Mouse (Mus musculus) liver, embryonic 15.5 days (tissue): ENCODE data around the gene Lemd1. TPM values are rescaled to one million over a fixed set of nuclear protein-coding genes. Genes with fewer than 3 reads are reported as not detected.

Experiments
- ATAC-seq: fragments of 200-750 bp; cut with Nextera tagmentation; 2 replicates; pipeline ENCODE4 v1.8.0; 2017; ENCODE audit warnings: moderate number of reproducible peaks, mild to moderate bottlenecking, moderate library complexity; ENCODE audit not compliant: insufficient read depth
- H3K27ac ChIP-seq: fragments of 300-500 bp; sonication (generic); replicated peaks from 2 replicates; pipeline ENCODE4 v1.5.1; 2015; ENCODE audit warnings: mild to moderate bottlenecking, inconsistent platforms
- H3K27me3 ChIP-seq: fragments of 300-500 bp; sonication (generic); 2 replicates; pipeline ENCODE4 v1.6.1; 2015; ENCODE audit warnings: mild to moderate bottlenecking, inconsistent platforms
- H3K36me3 ChIP-seq: fragments of 300-500 bp; sonication (generic); replicated peaks from 2 replicates; pipeline ENCODE4 v1.6.1; 2015; ENCODE audit warnings: moderate library complexity, mild to moderate bottlenecking, inconsistent platforms
- H3K4me1 ChIP-seq: fragments of 300-500 bp; sonication (generic); replicated peaks from 2 replicates; pipeline ENCODE4 v1.6.1; 2015; ENCODE audit warnings: inconsistent platforms
- H3K4me2 ChIP-seq: fragments of 300-500 bp; sonication (generic); 2 replicates; pipeline ENCODE4 v1.6.1; 2015; ENCODE audit warnings: moderate library complexity, mild to moderate bottlenecking, inconsistent platforms
- H3K4me3 ChIP-seq: fragments of 300-500 bp; sonication (generic); replicated peaks from 2 replicates; pipeline ENCODE4 v1.5.1; 2015; ENCODE audit warnings: mild to moderate bottlenecking, inconsistent platforms
- H3K9ac ChIP-seq: fragments of 300-500 bp; sonication (generic); 2 replicates; pipeline ENCODE4 v1.6.1; 2015; ENCODE audit warnings: moderate library complexity, mild to moderate bottlenecking, inconsistent platforms
- H3K9me3 ChIP-seq: fragments of 300-500 bp; sonication (generic); replicated peaks from 2 replicates; pipeline ENCODE4 v1.6.1; 2016; ENCODE audit warnings: inconsistent platforms
- WGBS: fragments of 180-500 bp; shearing (Covaris S2); methylation state at CpG from one replicate; pipeline ENCODE4 v1.1.7; 2015; ENCODE audit warnings: mixed read lengths; ENCODE audit not compliant: insufficient replicate concordance; 5-methylcytosine and 5-hydroxymethylcytosine counted together
- polyA plus RNA-seq: library from polyadenylated mRNA; unstranded; fragments of >200 nt; fragmentation: Nextera tagmentation; extraction: Ambion mirVana; gene quantifications from 2 replicates; pipeline ENCODE4 v1.2.1, GENCODE M21; 2015

Gene Lemd1
- polyA plus RNA-seq, 1 experiment from 2014 or later: not detected

- H3K9ac ChIP-seq: no peak overlapping the region
- H3K36me3 ChIP-seq: no peaks in the 10 kb centered on the region
- H3K27ac ChIP-seq: no peak overlapping the region
- H3K4me3 ChIP-seq: no peak overlapping the region
- peaks cover 9% of the 10 kb centered on the region for H3K4me1 ChIP-seq
- no peaks in the 10 kb centered on the region for H3K9me3 ChIP-seq
- H3K4me2 ChIP-seq: no peak overlapping the region
- WGBS: 55% methylated on average over 9 of the region's 9 CpGs
- H3K27me3 ChIP-seq: peaks cover 96% of the 10 kb centered on the region
- ATAC-seq: no peak
These were observed 3.9 kb downstream of the Lemd1 start for GRCm38 (mm10) chr1:132195100-132195499.

- Histone ChIP-seq H3K9ac (no peak overlapping the region), H3K4me2 (no peak overlapping the region), H3K4me1 (peaks cover 3% of the 10 kb centered on the region), H3K27me3 (peaks cover 96% of the 10 kb centered on the region), H3K9me3 (no peaks in the 10 kb centered on the region), H3K27ac (no peak overlapping the region), H3K36me3 (no peaks in the 10 kb centered on the region), H3K4me3 (no peak overlapping the region)
- no peak for ATAC-seq
- WGBS: 39% methylated on average over 5 of the region's 5 CpGs
These were observed 4.5 kb downstream of the Lemd1 start for GRCm38 (mm10) chr1:132195681-132196080.

GRCm38 (mm10) chr1:132196337-132196736 is 5.1 kb downstream of the Lemd1 start:
- WGBS: 40% methylated on average over 7 of the region's 7 CpGs

GRCm38 (mm10) chr1:132197666-132198065 is 6.4 kb downstream of the Lemd1 start:
- Histone ChIP-seq H3K27ac (no peak overlapping the region), H3K4me3 (no peak overlapping the region), H3K4me2 (no peak overlapping the region), H3K9me3 (no peaks in the 10 kb centered on the region), H3K27me3 (peaks cover 94% of the 10 kb centered on the region), H3K36me3 (no peaks in the 10 kb centered on the region), H3K4me1 (no peaks in the 10 kb centered on the region), H3K9ac (no peak overlapping the region)
- no peak for ATAC-seq
- 16% methylated on average over 9 of the region's 9 CpGs for WGBS

More at GRCm38 (mm10) chr1:132196337-132196736, 5.1 kb downstream of the Lemd1 start:
- H3K9ac ChIP-seq: no peak overlapping the region
- H3K4me3 ChIP-seq: no peak overlapping the region
- peaks cover 96% of the 10 kb centered on the region for H3K27me3 ChIP-seq
- no peaks in the 10 kb centered on the region; the same call in 1 of the 2 replicates for H3K4me1 ChIP-seq
- H3K36me3 ChIP-seq: no peaks in the 10 kb centered on the region
- H3K4me2 ChIP-seq: no peak overlapping the region
- H3K9me3 ChIP-seq: no peaks in the 10 kb centered on the region
- ATAC-seq: no peak
- no peak overlapping the region for H3K27ac ChIP-seq

GRCm38 (mm10) chr1:132198401-132199071 is 7.3 kb downstream of the Lemd1 start:
- 66% methylated on average over 16 of the region's 16 CpGs for WGBS
- Histone ChIP-seq H3K36me3 (no peaks in the 10 kb centered on the region), H3K4me1 (no peaks in the 10 kb centered on the region), H3K27me3 (peaks cover 93% of the 10 kb centered on the region), H3K4me2 (no peak overlapping the region), H3K27ac (no peak overlapping the region), H3K9ac (no peak overlapping the region), H3K9me3 (no peaks in the 10 kb centered on the region), H3K4me3 (no peak overlapping the region)
- no peak for ATAC-seq

GRCm38 (mm10) chr1:132199244-132199643 is 8.0 kb downstream of the Lemd1 start:
- WGBS: 55% methylated on average over 6 of the region's 6 CpGs
- Histone ChIP-seq H3K27ac (no peak overlapping the region), H3K4me2 (no peak overlapping the region), H3K4me3 (no peak overlapping the region), H3K36me3 (no peaks in the 10 kb centered on the region), H3K4me1 (no peaks in the 10 kb centered on the region), H3K27me3 (peaks cover 91% of the 10 kb centered on the region), H3K9me3 (no peaks in the 10 kb centered on the region), H3K9ac (no peak overlapping the region)
- no peak for ATAC-seq

GRCm38 (mm10) chr1:132199934-132200333 is 8.7 kb downstream of the Lemd1 start:
- Histone ChIP-seq H3K27ac (no peak overlapping the region), H3K4me2 (no peak overlapping the region), H3K36me3 (no peaks in the 10 kb centered on the region), H3K4me1 (no peaks in the 10 kb centered on the region), H3K9ac (no peak overlapping the region), H3K9me3 (no peaks in the 10 kb centered on the region), H3K4me3 (no peak overlapping the region), H3K27me3 (peaks cover 89% of the 10 kb centered on the region)
- ATAC-seq: no peak
- 12% methylated on average over 12 of the region's 12 CpGs for WGBS

DNA sequence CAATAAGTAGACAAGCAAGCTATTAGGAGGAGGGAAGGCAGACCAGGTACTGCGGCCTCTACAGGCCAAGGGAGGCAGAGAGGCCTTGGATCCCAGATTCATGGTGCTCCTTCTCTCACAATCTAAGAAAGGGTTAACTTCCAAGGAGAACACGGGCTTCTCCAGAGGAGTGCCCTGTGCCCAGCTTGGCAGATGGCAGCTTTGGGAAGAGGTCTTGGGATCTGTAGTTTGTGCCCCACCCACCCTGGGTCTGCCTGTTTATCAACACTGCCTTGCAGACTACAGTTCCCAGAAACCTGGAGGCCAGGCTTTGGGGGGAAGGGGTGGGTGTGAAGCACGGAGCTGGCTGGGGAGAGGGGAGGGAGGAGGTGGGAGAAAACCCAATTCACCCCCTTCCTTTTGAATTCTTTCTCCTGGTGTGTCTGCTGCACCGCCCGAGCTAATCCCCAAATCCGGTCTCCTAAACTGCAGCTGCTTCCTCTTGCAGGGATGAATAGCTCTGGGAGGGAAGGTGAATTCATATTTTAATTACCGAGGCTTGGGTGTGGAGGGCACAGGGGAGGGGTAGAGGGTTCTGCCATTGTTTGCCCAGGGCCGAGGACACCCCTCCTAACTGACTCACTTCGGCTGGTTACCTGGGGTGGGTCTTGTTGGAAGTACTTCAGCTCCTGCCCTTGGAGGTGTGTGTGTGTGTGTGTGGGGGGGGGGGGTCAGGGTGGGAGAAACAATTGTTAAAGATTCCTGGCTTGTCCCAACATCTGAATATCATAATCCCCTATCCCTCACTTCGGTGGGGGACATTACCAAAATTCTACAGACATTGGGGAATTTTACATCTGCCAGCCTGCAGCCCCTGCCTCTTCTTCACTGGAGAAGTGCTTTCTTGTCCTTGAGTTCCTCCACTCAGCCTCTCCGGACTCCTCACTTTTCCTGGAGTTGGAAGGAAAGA is 9.6 kb downstream of the Lemd1 start:
- no peak for ATAC-seq
- 26% methylated on average over 11 of the region's 11 CpGs for WGBS
- Histone ChIP-seq H3K4me2 (no peak overlapping the region), H3K4me1 (no peaks in the 10 kb centered on the region), H3K36me3 (no peaks in the 10 kb centered on the region), H3K4me3 (no peak overlapping the region), H3K9ac (no peak overlapping the region), H3K27ac (no peak overlapping the region), H3K9me3 (no peaks in the 10 kb centered on the region), H3K27me3 (peaks cover 87% of the 10 kb centered on the region)

GRCm38 (mm10) chr1:132201511-132201860 is 10.3 kb downstream of the Lemd1 start:
- H3K27ac ChIP-seq: no peak overlapping the region
- H3K4me1 ChIP-seq: no peaks in the 10 kb centered on the region
- H3K9ac ChIP-seq: no peak overlapping the region
- WGBS: 40% methylated on average over 4 of the region's 4 CpGs
- H3K9me3 ChIP-seq: no peaks in the 10 kb centered on the region
- H3K4me3 ChIP-seq: no peak overlapping the region
- H3K4me2 ChIP-seq: no peak overlapping the region
- peaks cover 87% of the 10 kb centered on the region for H3K27me3 ChIP-seq
- no peaks in the 10 kb centered on the region for H3K36me3 ChIP-seq
- no peak for ATAC-seq

GRCm38 (mm10) chr1:132201936-132202335 is 10.7 kb downstream of the Lemd1 start:
- peaks cover 84% of the 10 kb centered on the region for H3K27me3 ChIP-seq
- H3K4me1 ChIP-seq: no peaks in the 10 kb centered on the region
- H3K9ac ChIP-seq: no peak overlapping the region
- no peaks in the 10 kb centered on the region for H3K9me3 ChIP-seq
- no peak overlapping the region for H3K27ac ChIP-seq
- WGBS: 48% methylated on average over 2 of the region's 2 CpGs
- H3K4me2 ChIP-seq: no peak overlapping the region
- no peak overlapping the region for H3K4me3 ChIP-seq
- no peak for ATAC-seq
- H3K36me3 ChIP-seq: no peaks in the 10 kb centered on the region

DNA sequence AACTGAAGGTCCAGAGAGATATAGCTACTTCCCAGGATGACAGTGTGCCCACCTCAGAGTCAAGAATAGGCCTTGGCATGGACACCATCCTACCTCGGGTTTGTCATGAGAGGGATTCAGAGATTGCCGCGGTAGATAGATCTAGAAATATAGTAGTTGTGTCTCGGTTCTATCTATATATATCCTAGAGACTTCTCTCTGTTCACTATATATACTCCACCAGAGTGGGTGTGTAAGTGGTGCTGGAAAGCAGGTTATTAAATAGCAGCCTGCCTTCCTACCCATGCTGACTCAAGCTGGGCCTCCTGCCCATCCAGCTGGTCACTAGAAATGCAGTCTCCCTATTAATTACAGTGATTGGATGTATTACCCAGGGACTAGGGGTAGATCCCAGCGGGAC is 11.5 kb downstream of the Lemd1 start:
- H3K4me1 ChIP-seq: no peaks in the 10 kb centered on the region
- peaks cover 85% of the 10 kb centered on the region for H3K27me3 ChIP-seq
- H3K4me3 ChIP-seq: no peak overlapping the region
- H3K9ac ChIP-seq: no peak overlapping the region
- H3K27ac ChIP-seq: no peak overlapping the region
- 72% methylated on average over 5 of the region's 5 CpGs for WGBS
- H3K4me2 ChIP-seq: no peak overlapping the region
- no peaks in the 10 kb centered on the region for H3K36me3 ChIP-seq
- no peak for ATAC-seq
- no peaks in the 10 kb centered on the region for H3K9me3 ChIP-seq
